7 mouse cellular contexts compared by ENCODE assay signal in genomic region chr12:17852138-17852537, GRCm38 (mm10).
DNase-seq lines count a peak whose midpoint lies in the region.

No protein-coding gene starts in this region.

- DNase-seq in R1 (ENCODE audit: low read depth, low spot score), result peak; percentile 51
- DNase-seq in cerebellum, adult 8-10 months, result peak; percentile 27
- peak; percentile 24 to 74 for DNase-seq in frontal cortex, postnatal 14 days (ENCODE audit: low spot score in 2 of 2)
- DNase-seq in induced T-regulatory cell, adult 2 months (ENCODE audit: low read depth), result peak; percentile 50
- peak; percentile 52 to 81 for DNase-seq in layer of hippocampus, postnatal 25 days (ENCODE audit: extremely low spot score in 1 of 2, low spot score in 1 of 2)
- DNase-seq in lung, postnatal 10 days, result peak; percentile 65
- DNase-seq in right cerebral cortex, postnatal 14 days, result peak; percentile 62

Comparison
In these comparisons a context has a peak if more than half of its experiments do, and no peak if none do; other contexts are left out.
1. Peak in every context shown above with its lines: DNase-seq.